Mouse (Mus musculus): ENCODE measurements around the gene Hist1h3c.

- TF ChIP-seq CTCF (IDR thresholded peaks at IDR 0.05; ENCODE audit: control insufficient read depth, insufficient read depth, insufficient read length) (no peak), MAX (IDR thresholded peaks at IDR 0.05) (no peak), MYOD1 (IDR thresholded peaks at IDR 0.05; ENCODE audit: control insufficient read depth, insufficient read length, low read depth) (no peak), FOSL1 (IDR thresholded peaks at IDR 0.05; ENCODE audit: insufficient read depth, low read length, poor library complexity, severe bottlenecking) (no peak), USF1 (IDR thresholded peaks at IDR 0.05; ENCODE audit: low read depth) (no peak)
These were observed 46.4 kb downstream of the Hist1h3c start for GRCm38 (mm10) chr13:23698996-23699395.
